Mouse (Mus musculus): ENCODE measurements around the gene Gm37240. TPM values are rescaled to one million over a fixed set of nuclear protein-coding genes. Genes with fewer than 3 reads are reported as not detected.

Gm37240 gene
- polyA plus RNA-seq, 1 experiment from 2014 or later = 2.8 TPM

DNA sequence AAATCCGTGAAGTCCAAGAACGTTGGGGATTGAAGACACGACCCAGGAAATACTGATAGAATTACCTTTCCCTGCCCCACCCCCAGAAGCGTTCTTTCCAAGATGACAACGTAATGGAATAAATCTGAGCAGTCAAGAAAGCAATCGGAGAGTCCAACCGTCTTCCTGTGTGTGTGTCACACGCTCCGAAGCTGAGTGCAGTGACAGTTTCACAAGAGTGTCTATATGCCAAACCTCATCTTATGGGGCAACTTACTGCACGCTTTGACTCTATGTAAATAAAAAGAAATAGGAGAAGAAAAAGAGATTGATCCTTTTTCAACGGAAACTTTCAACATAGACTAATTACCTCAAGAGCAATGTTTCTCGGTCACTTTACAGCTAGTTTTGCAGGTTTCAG, 715.2 kb downstream of the Gm37240 start:
- DNase-seq (ENCODE audit: low spot score) = no peak
- H3K27ac ChIP-seq (replicated peaks) = no peak overlapping the region
- peaks cover 18% of the 10 kb centered on the region for H3K4me1 ChIP-seq
- no peak overlapping the region for H3K4me3 ChIP-seq
- WGBS = 88% methylated on average over 12 of the region's 12 CpGs
- H3K27me3 ChIP-seq (replicated peaks; ENCODE audit: low read depth, poor library complexity, severe bottlenecking) = no peaks in the 10 kb centered on the region
- H3K36me3 ChIP-seq (replicated peaks) = no peaks in the 10 kb centered on the region
- H3K9me3 ChIP-seq = no peaks in the 10 kb centered on the region

DNA sequence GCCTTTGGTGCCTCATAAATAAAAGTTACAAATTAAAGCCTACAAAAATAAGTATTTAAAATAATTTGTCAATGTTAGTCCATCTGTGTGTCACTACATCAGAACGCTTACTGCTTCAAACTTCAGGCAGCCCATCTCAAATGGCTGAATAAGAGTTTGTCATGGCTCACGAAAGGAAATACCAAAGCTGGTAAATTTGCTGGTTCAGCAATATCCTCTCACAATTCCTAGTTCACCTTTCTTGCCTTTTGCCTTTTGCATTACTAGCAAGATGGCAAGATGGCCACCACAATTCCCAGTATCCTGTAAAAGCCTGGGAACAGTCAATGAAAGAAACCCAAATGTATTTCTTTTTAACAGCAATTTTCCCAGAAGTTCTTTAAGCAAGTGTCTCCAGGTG, 718.5 kb downstream of the Gm37240 start:
- H3K36me3 ChIP-seq (replicated peaks) = no peaks in the 10 kb centered on the region
- H3K27ac ChIP-seq (replicated peaks) = no peak overlapping the region
- no peak for DNase-seq (ENCODE audit: low spot score)
- 92% methylated on average over 2 of the region's 2 CpGs for WGBS
- H3K4me1 ChIP-seq = peaks cover 3% of the 10 kb centered on the region
- no peaks in the 10 kb centered on the region for H3K9me3 ChIP-seq
- H3K27me3 ChIP-seq (replicated peaks; ENCODE audit: low read depth, poor library complexity, severe bottlenecking) = no peaks in the 10 kb centered on the region
- H3K4me3 ChIP-seq = no peak overlapping the region

DNA sequence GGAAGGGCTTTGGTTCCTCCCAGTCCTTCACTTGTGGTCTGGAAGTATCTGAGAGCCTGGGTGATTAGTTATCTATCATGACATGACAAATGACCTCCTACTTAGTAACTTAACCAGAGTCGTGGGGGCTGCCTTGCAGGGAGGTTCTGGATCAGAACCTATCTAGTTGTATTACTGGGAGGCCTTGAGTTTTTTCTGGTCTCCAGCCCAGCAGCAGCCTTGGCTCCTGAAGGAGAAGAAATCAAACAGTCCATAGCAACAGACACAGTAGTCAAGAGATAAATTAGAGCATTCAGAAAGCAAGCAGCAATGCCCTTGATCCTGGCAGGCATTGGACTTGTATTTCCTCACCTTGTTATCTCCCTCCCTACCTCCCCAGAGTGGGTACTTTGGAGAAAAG, 722.4 kb downstream of the Gm37240 start:
- WGBS = 84% methylated on average over 1 of the region's 1 CpGs
- H3K36me3 ChIP-seq (replicated peaks) = no peaks in the 10 kb centered on the region

DNA sequence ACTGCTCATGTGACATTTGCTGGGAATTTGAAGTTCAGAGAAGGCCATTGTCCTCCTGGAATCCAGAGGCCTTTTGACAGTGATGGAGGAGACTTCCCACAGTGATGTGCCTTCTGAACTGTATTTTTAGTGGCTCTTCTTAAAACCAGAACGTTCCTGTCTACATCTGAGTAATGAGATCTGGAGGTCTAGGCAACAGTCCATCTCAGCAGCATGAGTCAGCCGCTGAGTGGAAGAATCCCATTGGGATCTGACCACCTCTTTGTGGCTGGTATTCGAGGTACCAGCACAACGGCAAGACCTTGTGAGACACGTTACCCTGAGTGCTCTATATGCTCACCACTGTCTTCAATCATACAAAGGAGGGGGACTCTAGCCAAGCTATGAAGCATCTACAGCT, 723.9 kb downstream of the Gm37240 start:
- DNase-seq (ENCODE audit: low spot score) = no peak
- no peaks in the 10 kb centered on the region for H3K36me3 ChIP-seq (replicated peaks)
- no peaks in the 10 kb centered on the region for H3K4me1 ChIP-seq
- WGBS = 93% methylated on average over 5 of the region's 5 CpGs
- no peak overlapping the region for H3K4me3 ChIP-seq
- no peaks in the 10 kb centered on the region for H3K27me3 ChIP-seq (replicated peaks; ENCODE audit: low read depth, poor library complexity, severe bottlenecking)
- no peaks in the 10 kb centered on the region for H3K9me3 ChIP-seq
- no peak overlapping the region for H3K27ac ChIP-seq (replicated peaks)

More for the DNA sequence above, 722.4 kb downstream of the Gm37240 start:
- no peak for DNase-seq (ENCODE audit: low spot score)
- H3K4me3 ChIP-seq = no peak overlapping the region
- H3K27me3 ChIP-seq (replicated peaks; ENCODE audit: low read depth, poor library complexity, severe bottlenecking) = no peaks in the 10 kb centered on the region
- no peaks in the 10 kb centered on the region for H3K9me3 ChIP-seq
- H3K4me1 ChIP-seq = no peaks in the 10 kb centered on the region
- no peak overlapping the region for H3K27ac ChIP-seq (replicated peaks)

DNA sequence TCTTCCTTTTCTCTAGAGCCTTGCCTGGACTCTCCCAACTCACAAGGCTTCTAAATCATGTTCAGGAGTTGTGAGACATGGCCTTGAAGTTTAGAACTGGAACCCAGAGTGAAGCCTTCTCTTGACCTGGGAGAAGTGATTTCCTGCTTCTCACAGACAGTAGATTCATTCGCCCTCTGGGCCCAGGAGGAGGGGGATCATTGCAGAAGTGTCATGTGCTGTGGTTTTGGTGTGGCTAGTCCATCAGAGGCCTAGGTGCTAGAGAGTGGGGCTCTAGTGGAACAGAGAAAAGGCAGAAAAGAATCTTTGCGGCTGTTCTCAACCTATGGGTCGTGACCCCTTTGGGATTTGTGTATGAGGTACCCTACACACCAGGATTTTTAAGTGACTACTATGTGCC, 724.9 kb downstream of the Gm37240 start:
- WGBS = 94% methylated on average over 3 of the region's 3 CpGs
- Histone ChIP-seq H3K27me3 (replicated peaks; ENCODE audit: low read depth, poor library complexity, severe bottlenecking) (no peaks in the 10 kb centered on the region), H3K36me3 (replicated peaks) (no peaks in the 10 kb centered on the region), H3K4me1 (no peaks in the 10 kb centered on the region), H3K9me3 (no peaks in the 10 kb centered on the region), H3K4me3 (no peak overlapping the region), H3K27ac (replicated peaks) (no peak overlapping the region)
- no peak for DNase-seq (ENCODE audit: low spot score)

DNA sequence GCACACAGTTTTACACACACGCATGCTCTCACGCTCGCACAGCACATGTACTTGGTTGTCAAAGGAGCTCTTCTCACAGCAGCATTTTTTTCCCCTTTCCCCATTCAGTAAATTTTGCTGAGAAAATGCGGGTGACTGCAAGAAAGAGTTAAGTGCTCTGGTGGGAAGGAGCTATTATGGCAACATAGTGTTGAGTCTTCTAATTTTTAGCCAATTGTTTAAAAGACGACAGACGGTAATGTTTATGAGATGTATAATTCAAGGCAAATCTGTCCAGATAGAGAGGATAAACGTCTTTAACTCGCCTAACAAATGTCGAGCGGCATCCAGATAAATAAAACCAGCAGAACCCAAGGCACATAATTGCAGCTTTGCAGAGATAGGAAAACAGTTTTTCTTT, 726.5 kb downstream of the Gm37240 start:
- no peak for DNase-seq (ENCODE audit: low spot score)
- Histone ChIP-seq H3K36me3 (replicated peaks) (no peaks in the 10 kb centered on the region), H3K4me1 (no peaks in the 10 kb centered on the region), H3K27ac (replicated peaks) (no peak overlapping the region), H3K27me3 (replicated peaks; ENCODE audit: low read depth, poor library complexity, severe bottlenecking) (no peaks in the 10 kb centered on the region), H3K4me3 (no peak overlapping the region), H3K9me3 (no peaks in the 10 kb centered on the region)
- WGBS = 88% methylated on average over 10 of the region's 10 CpGs

DNA sequence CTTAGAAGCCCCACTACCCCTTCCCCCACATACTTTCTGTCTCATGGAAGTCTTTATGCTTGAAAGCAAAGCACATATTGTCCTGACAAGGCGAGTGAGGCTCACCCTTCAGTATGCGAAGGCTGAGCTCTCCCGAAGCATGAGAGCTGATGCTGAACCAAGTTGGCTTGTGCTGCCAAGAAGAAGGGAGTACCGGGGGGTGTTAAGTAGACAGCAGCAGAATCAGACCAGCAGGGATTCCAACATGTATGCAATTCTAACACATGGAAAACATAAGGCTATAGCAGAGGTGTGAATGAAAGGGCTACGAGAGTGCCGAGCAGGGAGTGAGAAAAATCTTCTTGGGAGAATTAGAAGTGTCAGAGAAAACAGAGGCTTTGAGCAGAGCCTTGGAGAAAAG, 727.7 kb downstream of the Gm37240 start:
- 82% methylated on average over 6 of the region's 6 CpGs for WGBS
- H3K9me3 ChIP-seq = no peaks in the 10 kb centered on the region
- H3K27me3 ChIP-seq (replicated peaks; ENCODE audit: low read depth, poor library complexity, severe bottlenecking) = no peaks in the 10 kb centered on the region
- DNase-seq (ENCODE audit: low spot score) = no peak
- H3K4me1 ChIP-seq = no peaks in the 10 kb centered on the region
- no peaks in the 10 kb centered on the region for H3K36me3 ChIP-seq (replicated peaks)
- no peak overlapping the region for H3K27ac ChIP-seq (replicated peaks)
- no peak overlapping the region for H3K4me3 ChIP-seq

DNA sequence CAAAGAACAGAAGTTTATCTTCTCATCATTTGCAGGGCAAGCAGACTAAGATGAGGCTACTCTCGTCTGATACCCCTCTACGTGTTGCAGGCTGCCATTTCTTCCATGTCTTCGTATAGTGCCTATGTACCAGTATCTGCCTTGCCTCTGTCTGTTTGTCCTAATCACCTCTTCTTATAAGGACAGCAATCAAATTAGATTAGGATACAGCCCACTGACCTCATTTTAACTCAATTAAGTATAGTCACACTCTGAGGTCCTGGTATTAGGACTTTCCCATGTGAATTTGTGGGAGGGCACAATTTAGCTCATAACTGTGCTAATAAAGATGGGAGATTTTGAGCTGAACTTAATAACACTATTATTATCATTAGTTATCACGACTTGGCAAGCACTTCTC, 738.5 kb downstream of the Gm37240 start:
- Histone ChIP-seq H3K4me3 (no peak overlapping the region), H3K36me3 (replicated peaks) (no peaks in the 10 kb centered on the region), H3K27me3 (replicated peaks; ENCODE audit: low read depth, poor library complexity, severe bottlenecking) (no peaks in the 10 kb centered on the region), H3K27ac (replicated peaks) (no peak overlapping the region), H3K4me1 (no peaks in the 10 kb centered on the region), H3K9me3 (no peaks in the 10 kb centered on the region)
- WGBS = 79% methylated on average over 4 of the region's 4 CpGs
- no peak for DNase-seq (ENCODE audit: low spot score)

DNA sequence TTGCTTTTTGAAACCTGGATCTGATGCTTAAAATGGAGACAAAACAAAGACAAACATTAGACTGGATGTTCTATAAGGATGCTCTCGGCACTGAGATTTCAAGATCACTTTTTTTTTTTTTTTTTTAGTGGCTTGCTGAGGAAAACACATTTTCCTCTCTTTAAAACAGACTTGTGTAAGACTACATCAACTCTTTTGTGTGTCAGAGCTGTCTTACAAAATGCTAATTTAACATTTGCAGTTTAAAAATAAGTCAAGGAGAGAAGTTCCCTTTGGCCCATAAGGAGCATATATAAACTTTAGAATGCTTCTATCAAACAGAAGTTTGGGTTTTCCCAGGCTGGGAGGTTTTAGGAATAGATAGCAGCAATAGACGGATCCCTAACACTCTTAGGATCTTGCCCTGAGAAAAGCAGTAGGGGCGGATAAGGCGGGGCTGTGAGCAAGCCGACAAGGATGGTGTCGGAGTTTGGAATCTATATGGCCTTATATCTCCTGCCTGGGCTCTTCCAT, 739.2 kb downstream of the Gm37240 start:
- Histone ChIP-seq H3K4me3 (no peak overlapping the region), H3K27me3 (replicated peaks; ENCODE audit: low read depth, poor library complexity, severe bottlenecking) (no peaks in the 10 kb centered on the region), H3K27ac (replicated peaks) (no peak overlapping the region), H3K4me1 (no peaks in the 10 kb centered on the region), H3K36me3 (replicated peaks) (no peaks in the 10 kb centered on the region), H3K9me3 (no peaks in the 10 kb centered on the region)
- no peak for DNase-seq (ENCODE audit: low spot score)
- 90% methylated on average over 6 of the region's 6 CpGs for WGBS

DNA sequence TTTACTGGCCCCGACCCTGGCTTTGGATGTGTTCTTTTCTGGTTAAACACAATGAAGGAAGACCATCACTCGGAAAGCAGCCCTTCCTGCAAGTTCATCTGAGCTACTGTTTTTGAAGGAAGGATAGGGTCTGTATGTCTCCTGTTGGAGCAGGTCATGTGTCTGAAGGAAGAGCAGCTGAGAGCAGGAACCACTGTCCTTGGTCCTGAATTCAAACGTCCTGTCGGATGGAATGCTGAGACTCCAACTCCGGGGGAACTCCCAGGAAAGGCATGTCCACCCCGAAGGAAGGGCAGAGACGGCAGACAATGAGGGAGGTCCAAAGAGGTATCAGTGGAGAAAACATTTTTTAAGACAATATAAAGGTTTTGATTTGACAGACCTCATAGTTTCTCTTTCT, 741.8 kb downstream of the Gm37240 start:
- no peaks in the 10 kb centered on the region for H3K27me3 ChIP-seq (replicated peaks; ENCODE audit: low read depth, poor library complexity, severe bottlenecking)
- no peaks in the 10 kb centered on the region for H3K9me3 ChIP-seq
- no peak overlapping the region for H3K4me3 ChIP-seq
- no peaks in the 10 kb centered on the region for H3K4me1 ChIP-seq
- H3K27ac ChIP-seq (replicated peaks) = no peak overlapping the region
- peak; percentile 53 for DNase-seq (ENCODE audit: low spot score)
- WGBS = 33% methylated on average over 7 of the region's 7 CpGs
- no peaks in the 10 kb centered on the region for H3K36me3 ChIP-seq (replicated peaks)

DNA sequence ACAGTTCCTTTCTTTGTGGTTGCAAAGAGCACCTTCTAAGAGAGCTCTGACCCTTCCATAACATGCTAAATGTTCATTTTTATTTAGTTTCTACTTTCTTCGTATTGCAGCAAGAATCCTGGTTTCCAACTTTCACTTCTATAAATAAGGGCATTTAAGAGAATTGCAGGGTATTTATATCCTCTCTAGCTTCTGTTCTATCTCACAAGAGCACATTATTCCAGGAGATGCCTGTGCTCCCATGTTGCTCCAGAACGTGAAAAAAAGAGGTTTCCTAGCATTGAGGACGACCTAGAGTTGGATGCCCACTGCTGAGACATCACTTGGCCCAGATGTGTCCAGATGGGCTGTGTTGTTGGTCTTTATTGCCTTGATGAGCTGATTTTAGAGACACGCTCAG, 742.2 kb downstream of the Gm37240 start:
- no peaks in the 10 kb centered on the region for H3K4me1 ChIP-seq
- H3K4me3 ChIP-seq = no peak overlapping the region
- H3K27me3 ChIP-seq (replicated peaks; ENCODE audit: low read depth, poor library complexity, severe bottlenecking) = no peaks in the 10 kb centered on the region
- no peak overlapping the region for H3K27ac ChIP-seq (replicated peaks)
- no peaks in the 10 kb centered on the region for H3K9me3 ChIP-seq
- H3K36me3 ChIP-seq (replicated peaks) = no peaks in the 10 kb centered on the region
- no peak for DNase-seq (ENCODE audit: low spot score)
- 86% methylated on average over 4 of the region's 4 CpGs for WGBS

DNA sequence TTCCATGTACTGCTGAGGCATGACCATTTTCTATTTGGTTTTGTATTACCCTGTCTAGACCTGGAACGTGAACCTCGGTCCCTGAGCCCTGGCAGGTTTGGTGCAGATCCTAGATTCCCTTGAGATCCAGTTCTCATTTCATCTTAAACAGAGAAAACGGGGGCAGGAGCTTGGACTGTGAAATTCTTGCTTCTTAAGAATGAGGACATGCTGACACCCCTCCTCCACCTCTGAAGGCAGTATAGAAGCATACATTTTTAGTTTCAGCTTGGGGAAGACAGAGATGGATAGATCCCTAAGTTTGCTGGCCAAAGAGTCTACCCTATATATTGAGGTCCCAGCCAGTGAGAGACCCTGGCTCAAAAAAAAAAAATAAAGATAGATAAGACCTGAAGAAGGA, 742.9 kb downstream of the Gm37240 start:
- Histone ChIP-seq H3K27me3 (replicated peaks; ENCODE audit: low read depth, poor library complexity, severe bottlenecking) (no peaks in the 10 kb centered on the region), H3K4me3 (no peak overlapping the region), H3K9me3 (no peaks in the 10 kb centered on the region), H3K27ac (replicated peaks) (no peak overlapping the region), H3K36me3 (replicated peaks) (no peaks in the 10 kb centered on the region), H3K4me1 (no peaks in the 10 kb centered on the region)
- 83% methylated on average over 3 of the region's 3 CpGs for WGBS
- DNase-seq (ENCODE audit: low spot score) = no peak

DNA sequence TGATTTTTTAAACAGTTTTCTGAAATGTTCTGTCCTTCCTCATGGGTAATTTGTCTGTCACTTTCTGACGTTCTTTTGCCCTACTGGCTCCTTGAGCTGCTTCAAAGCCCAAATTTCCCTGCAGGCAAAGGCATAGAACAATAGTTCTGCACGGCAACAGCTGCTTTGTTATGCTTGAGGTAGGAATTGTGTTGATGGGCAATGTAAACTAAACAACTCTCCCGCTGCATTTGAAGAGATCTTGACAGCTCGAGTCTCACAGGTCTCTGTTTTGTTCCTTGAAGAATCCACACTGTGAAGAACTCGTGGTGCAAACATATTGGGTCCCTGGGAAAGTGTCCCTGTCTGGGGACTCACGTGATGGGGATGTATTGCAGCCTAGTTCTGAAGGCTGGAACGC, 746.8 kb downstream of the Gm37240 start:
- no peak for DNase-seq (ENCODE audit: low spot score)
- Histone ChIP-seq H3K4me3 (no peak overlapping the region), H3K4me1 (no peaks in the 10 kb centered on the region), H3K27me3 (replicated peaks; ENCODE audit: low read depth, poor library complexity, severe bottlenecking) (no peaks in the 10 kb centered on the region), H3K27ac (replicated peaks) (no peak overlapping the region), H3K36me3 (replicated peaks) (no peaks in the 10 kb centered on the region), H3K9me3 (no peaks in the 10 kb centered on the region)
- 41% methylated on average over 7 of the region's 7 CpGs for WGBS

DNA sequence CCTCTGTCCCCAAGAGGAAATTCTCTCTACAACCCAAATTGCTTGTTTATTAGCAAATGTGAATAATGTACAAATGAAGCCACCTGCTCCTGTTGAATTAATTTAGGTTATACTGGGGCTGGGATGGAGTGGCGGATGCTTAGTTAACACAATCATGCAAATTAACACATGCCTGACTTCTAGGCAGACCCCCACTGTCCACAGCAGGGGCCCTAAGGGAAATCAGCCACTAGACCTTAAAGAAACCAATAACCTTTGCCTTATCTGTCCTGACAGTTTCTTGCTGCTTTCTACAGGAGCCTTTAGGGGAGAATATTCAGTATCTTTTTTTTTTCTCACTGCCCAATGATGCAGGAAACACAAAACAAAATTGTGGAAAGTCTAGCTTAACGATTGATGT, 748.9 kb downstream of the Gm37240 start:
- no peak overlapping the region for H3K27ac ChIP-seq (replicated peaks)
- WGBS = 61% methylated on average over 2 of the region's 2 CpGs
- H3K27me3 ChIP-seq (replicated peaks; ENCODE audit: low read depth, poor library complexity, severe bottlenecking) = no peaks in the 10 kb centered on the region
- no peaks in the 10 kb centered on the region for H3K4me1 ChIP-seq
- no peak overlapping the region for H3K4me3 ChIP-seq
- H3K36me3 ChIP-seq (replicated peaks) = no peaks in the 10 kb centered on the region
- no peak for DNase-seq (ENCODE audit: low spot score)
- no peaks in the 10 kb centered on the region for H3K9me3 ChIP-seq
